Mouse (Mus musculus) left cerebral cortex, postnatal 10 days (tissue): Measurements from ENCODE around the gene Enox1. TPM values are rescaled to one million over a fixed set of nuclear protein-coding genes. Genes with fewer than 3 reads are reported as not detected.

Experiments
- DNase-seq, 2 experiments: peaks; one replicate each; pipeline ENCODE4 v3.0.0; 2021 to 2022; ENCODE audit warnings: low spot score in 2 of 2, mixed read lengths in 1 of 2; ENCODE audit errors: extremely low spot score in 1 of 2
- intact Hi-C: fragments of 180-260 bp; cut with DNase I; formaldehyde crosslinking; loops from one replicate; pipeline ENCODE4 v1.15.1; 2025
- total RNA-seq, 2 experiments: library from RNA; stranded (reverse); gene quantifications; 2 replicates each; pipeline ENCODE4 v1.2.3; 2021

Enox1 gene
- total RNA-seq, 2 experiments from 2014 or later: 53.0 to 54.1 TPM

DNA sequence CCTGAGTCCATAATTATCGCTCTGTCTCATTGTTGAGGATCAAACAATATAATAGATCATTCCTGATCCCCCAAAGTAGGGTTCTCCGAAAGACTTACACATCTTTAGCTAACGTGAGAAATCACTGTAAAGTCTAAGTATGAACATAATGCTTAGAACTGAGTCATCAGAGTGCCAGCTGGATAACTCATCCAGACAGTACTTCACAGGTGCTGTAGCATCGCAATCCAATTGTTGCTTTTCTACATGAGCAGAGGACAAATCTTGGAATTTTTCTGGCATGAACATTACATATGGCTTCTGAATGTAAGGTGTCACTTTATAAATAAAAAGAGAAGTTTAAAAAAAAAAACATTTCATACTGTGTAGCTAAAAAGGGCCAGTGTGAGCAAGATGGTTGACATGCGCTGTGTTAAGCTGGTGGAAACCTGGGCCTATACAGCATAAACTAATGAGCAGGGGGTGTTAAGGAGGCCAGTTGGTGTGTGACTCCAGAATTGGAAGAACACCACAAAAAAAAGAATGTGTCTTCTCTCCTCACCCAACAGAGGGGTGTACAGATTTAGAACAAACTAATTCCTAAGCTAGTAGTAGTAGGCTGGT lies 588.2 kb downstream of the Enox1 start:
- intact Hi-C loops: no loop called here
- peak in 1 of 2 experiments; percentile 20 for DNase-seq

DNA sequence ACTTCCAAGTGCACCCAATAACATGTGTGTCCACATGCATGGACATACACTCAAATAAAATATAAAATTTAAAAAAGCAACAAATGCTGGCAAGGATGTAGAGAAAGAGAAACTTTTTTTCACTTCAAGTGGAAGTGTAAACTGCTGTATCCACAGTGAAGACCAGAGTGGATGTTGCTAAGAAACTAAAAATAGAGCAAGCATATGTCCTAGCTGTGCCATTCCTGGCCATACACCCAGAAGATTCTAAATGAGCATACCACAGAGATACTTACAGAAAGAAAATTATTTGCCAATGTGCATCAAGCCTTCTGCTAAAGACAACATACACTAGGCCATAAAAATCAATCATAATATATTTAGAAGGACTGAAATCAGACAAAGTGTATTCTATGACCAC lies 592.4 kb downstream of the Enox1 start:
- intact Hi-C loops: no loop called here
- DNase-seq: no peak

Other genes starting within 250 kb of the Enox1 start
- under 1 TPM; 0.69 to 0.93 TPM for gene Ccdc122, start 120.0 kb upstream of the Enox1 start, total RNA-seq
- gene Lacc1, start 119.9 kb upstream of the Enox1 start, total RNA-seq: 1 to 10 TPM; 4.1 to 5.5 TPM